Mouse (Mus musculus) cerebellum, adult 11 months (tissue): ENCODE data around the gene Gm10229.
"Not testable (repeated sequence)": the region's sequence is repeated elsewhere in the genome, so short reads cannot be mapped to it uniquely, and the experiment has no call there.

Source experiments
- DNase-seq: peaks from one replicate; pipeline ENCODE4 v3.0.0; 2022

The Gm10229 gene

GRCm38 (mm10) chr16:89014984-89015383, at the start of gene Gm10229:
Gene Gm10229, plus strand, starts transcription at chr16:89015284.
- not testable (repeated sequence) for DNase-seq

DNA sequence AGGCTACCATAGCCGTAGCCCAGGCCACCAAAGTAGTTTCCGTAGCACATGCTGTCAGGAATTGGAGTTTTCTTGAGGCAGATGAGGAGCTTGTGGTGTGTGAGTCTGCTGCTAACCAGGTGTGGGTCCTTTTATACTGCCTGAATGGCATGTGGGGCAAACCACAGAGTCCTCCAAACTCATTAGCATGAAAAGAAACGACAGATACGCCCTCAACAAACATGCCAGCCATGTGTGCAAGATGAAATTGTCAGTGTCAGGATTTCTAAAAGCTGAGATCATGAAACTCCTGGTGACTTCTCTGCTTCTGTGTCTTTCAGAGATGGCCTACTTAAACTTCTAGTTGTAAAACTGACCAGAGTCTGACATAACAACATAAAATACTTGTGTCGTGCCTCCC, 4.4 kb upstream of the Gm10229 start, which contains the start of gene Krtap22-2:
Krtap22-2 (minus strand) TSS at position 101 of the 400 bp plus-strand sequence.
- no peak for DNase-seq

DNA sequence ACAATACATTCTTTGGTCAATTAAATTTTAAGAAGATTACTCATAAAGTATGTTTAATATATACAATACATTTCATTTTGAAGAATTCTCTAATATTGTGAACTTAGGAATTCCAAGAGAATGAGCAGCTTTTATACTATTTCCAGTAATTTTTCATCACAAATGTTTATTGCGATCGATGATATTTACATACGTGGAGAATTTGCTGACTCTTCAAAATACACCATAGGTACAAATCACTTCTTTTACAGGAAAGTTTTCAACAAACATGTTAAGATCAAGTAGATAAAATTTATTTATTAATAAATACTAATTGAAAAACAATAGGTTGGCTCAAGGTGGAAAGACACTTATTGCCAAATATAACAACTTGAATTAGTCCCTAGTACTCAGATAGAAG, 1.1 kb upstream of the Gm10229 start:
- DNase-seq: no peak

- DNase-seq: not testable (repeated sequence)
Observed at GRCm38 (mm10) chr16:89031399-89031798, 16.3 kb downstream of the Gm10229 start, which contains the start of gene Krtap6-1. Gene Krtap6-1, plus strand, starts transcription at chr16:89031699.

- not testable (repeated sequence) for DNase-seq
Observed at GRCm38 (mm10) chr16:89041372-89041771, 26.3 kb downstream of the Gm10229 start, which contains the start of gene Gm10228. Gene Gm10228, minus strand, starts transcription at chr16:89041472.

- no peak for DNase-seq
Observed at GRCm38 (mm10) chr16:89047783-89048182, 32.7 kb downstream of the Gm10229 start, which contains the start of gene Krtap6-5. Gene Krtap6-5, minus strand, starts transcription at chr16:89047883.

GRCm38 (mm10) chr16:89063902-89064301, 48.8 kb downstream of the Gm10229 start, which contains the start of gene 1110025L11Rik:
Gene 1110025L11Rik, minus strand, starts transcription at chr16:89064002.
- not testable (repeated sequence) for DNase-seq
